Mouse (Mus musculus) heart, embryonic 11.5 days (tissue): ENCODE data around the gene Ica1. TPM values are rescaled to one million over a fixed set of nuclear protein-coding genes. Genes with fewer than 3 reads are reported as not detected.

ENCODE experiments used
- ATAC-seq: fragments of 200-750 bp; cut with Nextera tagmentation; replicated peaks from 2 replicates; pipeline ENCODE4 v1.8.0; 2017; ENCODE audit warnings: moderate library complexity; ENCODE audit not compliant: insufficient number of reproducible peaks, low FRiP score, low TSS enrichment
- H3K27ac ChIP-seq: fragments of 300-500 bp; sonication (generic); 2 replicates; pipeline ENCODE4 v1.5.1; 2014; ENCODE audit warnings: mild to moderate bottlenecking, low read depth, low read length
- H3K27me3 ChIP-seq: fragments of 300-500 bp; sonication (generic); 2 replicates; pipeline ENCODE4 v1.6.1; 2014; ENCODE audit warnings: mild to moderate bottlenecking, low read length, mixed read lengths; ENCODE audit not compliant: control insufficient read depth, insufficient read depth
- H3K36me3 ChIP-seq: fragments of 300-500 bp; sonication (generic); 2 replicates; pipeline ENCODE4 v1.6.1; 2014; ENCODE audit warnings: mild to moderate bottlenecking, low read length, moderate library complexity, mixed read lengths; ENCODE audit not compliant: control insufficient read depth, insufficient read depth
- H3K4me1 ChIP-seq: fragments of 300-500 bp; sonication (generic); 2 replicates; pipeline ENCODE4 v1.6.1; 2014; ENCODE audit warnings: low read length; ENCODE audit not compliant: control insufficient read depth, insufficient read depth
- H3K4me2 ChIP-seq: fragments of 300-500 bp; sonication (generic); 2 replicates; pipeline ENCODE4 v1.6.1; 2014; ENCODE audit warnings: mild to moderate bottlenecking, moderate library complexity
- H3K4me3 ChIP-seq: fragments of 300-500 bp; sonication (generic); 2 replicates; pipeline ENCODE4 v1.5.1; 2014; ENCODE audit warnings: low read depth, low read length
- H3K9ac ChIP-seq: fragments of 300-500 bp; sonication (generic); 2 replicates; pipeline ENCODE4 v1.6.1; 2014; ENCODE audit warnings: mild to moderate bottlenecking, low read depth, low read length, moderate library complexity
- H3K9me3 ChIP-seq: fragments of 300-500 bp; sonication (generic); replicated peaks from 2 replicates; pipeline ENCODE4 v1.6.1; 2016; ENCODE audit warnings: low read length; ENCODE audit not compliant: control insufficient read depth
- WGBS: fragments of 180-500 bp; shearing (Covaris S2); extraction: QIAGEN DNeasy Blood & Tissue Kit; methylation state at CpG from one replicate; pipeline ENCODE4 v1.1.7; 2014; ENCODE audit not compliant: insufficient replicate concordance; 5-methylcytosine and 5-hydroxymethylcytosine counted together
- polyA plus RNA-seq: library from polyadenylated mRNA; unstranded; fragments of >200 nt; fragmentation: Nextera tagmentation; extraction: Ambion mirVana; gene quantifications from 2 replicates; pipeline ENCODE4 v1.2.1, GENCODE M21; 2014

The Ica1 gene
- polyA plus RNA-seq, 1 experiment from 2014 or later = 36.9 TPM

GRCm38 (mm10) chr6:8717967-8718366 is 60.3 kb downstream of the Ica1 start:
- no peak overlapping the region for H3K9ac ChIP-seq
- no peak for ATAC-seq
- no peaks in the 10 kb centered on the region for H3K27me3 ChIP-seq
- no peaks in the 10 kb centered on the region for H3K9me3 ChIP-seq
- H3K36me3 ChIP-seq = no peaks in the 10 kb centered on the region; the same call in 1 of the 2 replicates
- H3K4me1 ChIP-seq = no peaks in the 10 kb centered on the region
- no peak overlapping the region for H3K27ac ChIP-seq
- H3K4me2 ChIP-seq = no peak overlapping the region
- no peak overlapping the region for H3K4me3 ChIP-seq
- 88% methylated on average over 7 of the region's 7 CpGs for WGBS

GRCm38 (mm10) chr6:8716539-8716938 is 61.7 kb downstream of the Ica1 start:
- Histone ChIP-seq H3K4me1 (no peaks in the 10 kb centered on the region), H3K4me3 (no peak overlapping the region), H3K27ac (no peak overlapping the region), H3K27me3 (no peaks in the 10 kb centered on the region), H3K9ac (no peak overlapping the region), H3K4me2 (no peak overlapping the region), H3K9me3 (no peaks in the 10 kb centered on the region), H3K36me3 (no peaks in the 10 kb centered on the region; the same call in 1 of the 2 replicates)
- ATAC-seq = no peak
- 85% methylated on average over 2 of the region's 2 CpGs for WGBS

GRCm38 (mm10) chr6:8711246-8711645 is 67.0 kb downstream of the Ica1 start:
- Histone ChIP-seq H3K27me3 (no peaks in the 10 kb centered on the region), H3K4me1 (no peaks in the 10 kb centered on the region), H3K27ac (no peak overlapping the region), H3K36me3 (no peaks in the 10 kb centered on the region; the same call in 1 of the 2 replicates), H3K9ac (no peak overlapping the region), H3K4me3 (no peak overlapping the region), H3K4me2 (no peak overlapping the region), H3K9me3 (no peaks in the 10 kb centered on the region)
- no peak for ATAC-seq
- 68% methylated on average over 5 of the region's 5 CpGs for WGBS

- ATAC-seq = no peak
- Histone ChIP-seq H3K4me2 (no peak overlapping the region), H3K9me3 (no peaks in the 10 kb centered on the region), H3K4me1 (peaks cover 3% of the 10 kb centered on the region; the same call in 1 of the 2 replicates), H3K27me3 (no peaks in the 10 kb centered on the region), H3K4me3 (no peak overlapping the region), H3K9ac (no peak overlapping the region), H3K27ac (no peak overlapping the region), H3K36me3 (no peaks in the 10 kb centered on the region)
- 73% methylated on average over 12 of the region's 12 CpGs for WGBS
These were observed 83.4 kb downstream of the Ica1 start for GRCm38 (mm10) chr6:8694636-8695514.

- no peak overlapping the region for H3K27ac ChIP-seq
- 0 out of 2 replicates have a peak overlapping the region, but pooled peaks have one; percentile 46 for H3K9ac ChIP-seq
- no peak overlapping the region for H3K4me2 ChIP-seq
- 27% methylated on average over 10 of the region's 10 CpGs for WGBS
- no peak overlapping the region for H3K4me3 ChIP-seq
- peaks cover 3% of the 10 kb centered on the region; the same call in 1 of the 2 replicates for H3K4me1 ChIP-seq
- no peaks in the 10 kb centered on the region for H3K27me3 ChIP-seq
- H3K9me3 ChIP-seq = no peaks in the 10 kb centered on the region
- ATAC-seq = no peak
- no peaks in the 10 kb centered on the region for H3K36me3 ChIP-seq
These were observed 84.2 kb downstream of the Ica1 start for GRCm38 (mm10) chr6:8693926-8694635.

GRCm38 (mm10) chr6:8693141-8693881 is 85.0 kb downstream of the Ica1 start:
- Histone ChIP-seq H3K9ac (no peak overlapping the region), H3K4me1 (peaks cover 3% of the 10 kb centered on the region; the same call in 1 of the 2 replicates), H3K27me3 (no peaks in the 10 kb centered on the region), H3K9me3 (no peaks in the 10 kb centered on the region), H3K27ac (no peak overlapping the region), H3K4me3 (no peak overlapping the region), H3K4me2 (no peak overlapping the region), H3K36me3 (no peaks in the 10 kb centered on the region)
- ATAC-seq = no peak
- WGBS = 63% methylated on average over 11 of the region's 11 CpGs

- Histone ChIP-seq H3K9me3 (no peaks in the 10 kb centered on the region), H3K27me3 (no peaks in the 10 kb centered on the region), H3K9ac (no peak overlapping the region), H3K4me2 (no peak overlapping the region), H3K27ac (no peak overlapping the region), H3K4me3 (no peak overlapping the region), H3K4me1 (peaks cover 3% of the 10 kb centered on the region; the same call in 1 of the 2 replicates), H3K36me3 (no peaks in the 10 kb centered on the region)
- 73% methylated on average over 2 of the region's 2 CpGs for WGBS
- ATAC-seq = no peak
These were observed 86.9 kb downstream of the Ica1 start for GRCm38 (mm10) chr6:8691199-8691975.

GRCm38 (mm10) chr6:8690441-8690840 is 87.8 kb downstream of the Ica1 start:
- 53% methylated on average over 3 of the region's 3 CpGs for WGBS
- Histone ChIP-seq H3K4me3 (no peak overlapping the region), H3K27ac (no peak overlapping the region), H3K36me3 (no peaks in the 10 kb centered on the region), H3K27me3 (no peaks in the 10 kb centered on the region), H3K9me3 (no peaks in the 10 kb centered on the region), H3K9ac (no peak overlapping the region), H3K4me2 (no peak overlapping the region), H3K4me1 (peaks cover 3% of the 10 kb centered on the region; the same call in 1 of the 2 replicates)
- ATAC-seq = no peak
